Mouse (Mus musculus): Measurements from ENCODE around the gene Nrip2.
"Not testable (repeated sequence)": the region's sequence is repeated elsewhere in the genome, so short reads cannot be mapped to it uniquely, and the experiment has no call there.

Gene Nrip2

DNA sequence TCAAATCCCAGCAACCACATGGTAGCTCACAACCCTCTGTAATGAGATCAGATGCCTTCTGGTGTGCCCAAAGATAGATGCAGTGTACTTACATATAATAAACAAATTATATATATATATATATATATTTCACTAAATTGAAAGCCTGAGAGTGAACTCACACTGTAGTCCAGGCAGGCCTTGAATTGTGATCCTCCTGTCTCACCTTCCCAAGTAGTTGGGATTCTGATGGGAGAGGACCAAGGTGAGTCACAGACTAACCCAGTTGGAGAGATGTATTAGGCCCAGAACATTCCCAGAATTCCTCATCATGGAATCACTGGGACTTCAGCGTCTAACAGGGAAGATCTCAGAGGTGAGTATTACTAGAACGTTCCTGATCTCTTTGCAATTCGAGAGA, at the start of gene Nrip2:
Gene Nrip2, plus strand, starts transcription at position 301 of the 400 bp plus-strand sequence.
- DNase-seq: no peak

DNA sequence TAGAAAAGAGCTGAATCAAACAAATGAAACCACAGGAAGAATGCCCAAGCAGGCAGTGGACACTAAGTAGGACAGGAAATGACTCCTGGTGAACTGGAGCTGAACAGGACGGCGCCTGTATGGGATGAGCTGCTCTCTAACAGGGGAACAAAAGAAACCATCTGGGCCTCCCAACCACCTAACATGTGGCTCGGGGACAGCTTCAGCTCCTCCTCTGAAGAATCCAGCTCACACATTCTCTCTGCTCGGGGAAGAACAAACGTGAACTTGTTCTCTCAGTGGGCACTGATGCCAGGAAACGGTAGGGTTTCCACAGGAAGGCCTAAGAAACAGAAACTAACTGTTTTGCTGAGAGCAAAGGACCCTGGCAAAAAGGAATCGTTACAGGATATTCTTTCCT, 49.4 kb upstream of the Nrip2 start:
- no peak for DNase-seq

DNA sequence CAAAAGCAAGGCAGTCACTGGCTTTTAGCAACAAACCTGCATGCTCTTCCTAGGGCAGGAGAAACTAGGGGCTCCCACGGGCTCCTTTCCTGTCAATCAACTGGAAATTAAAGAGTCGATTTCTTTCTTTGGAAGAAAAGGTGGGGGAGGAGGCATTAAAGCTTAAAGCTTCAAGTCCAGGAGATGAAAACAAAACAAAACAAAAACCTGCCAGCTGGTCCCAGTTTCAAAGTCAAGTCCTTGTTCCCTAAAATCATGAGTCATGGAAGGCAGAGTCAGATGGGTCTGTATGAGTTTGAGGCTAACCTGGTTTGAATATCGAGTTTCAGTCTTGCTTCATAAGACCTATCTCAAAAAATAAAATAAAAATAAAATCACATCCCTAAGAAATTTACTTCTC, 45.0 kb upstream of the Nrip2 start:
- no peak for DNase-seq

DNA sequence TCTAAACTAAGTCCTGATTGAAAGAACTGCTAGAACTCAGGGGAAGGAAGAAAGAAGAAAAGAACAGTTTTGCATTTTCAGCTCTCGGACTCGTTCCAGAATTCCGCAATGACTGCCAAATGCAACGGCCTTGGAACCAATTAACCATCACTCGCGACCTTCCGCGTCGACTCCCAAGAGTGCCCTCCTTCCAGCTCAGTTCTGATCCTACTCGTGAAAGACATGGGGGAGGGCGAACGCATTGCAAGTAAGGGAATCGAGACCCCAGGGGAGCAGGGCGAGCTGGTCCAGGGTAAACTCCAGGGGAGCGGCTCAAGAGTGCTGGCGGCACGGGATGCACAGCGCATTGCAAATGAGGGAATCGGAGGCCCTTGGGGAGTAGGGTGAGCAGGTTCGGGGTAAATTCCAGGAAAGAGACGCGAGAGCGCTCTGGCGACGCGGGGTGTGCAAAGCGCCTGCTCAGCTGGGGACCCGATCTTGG, 43.9 kb upstream of the Nrip2 start:
- DNase-seq: peak; percentile 60

DNA sequence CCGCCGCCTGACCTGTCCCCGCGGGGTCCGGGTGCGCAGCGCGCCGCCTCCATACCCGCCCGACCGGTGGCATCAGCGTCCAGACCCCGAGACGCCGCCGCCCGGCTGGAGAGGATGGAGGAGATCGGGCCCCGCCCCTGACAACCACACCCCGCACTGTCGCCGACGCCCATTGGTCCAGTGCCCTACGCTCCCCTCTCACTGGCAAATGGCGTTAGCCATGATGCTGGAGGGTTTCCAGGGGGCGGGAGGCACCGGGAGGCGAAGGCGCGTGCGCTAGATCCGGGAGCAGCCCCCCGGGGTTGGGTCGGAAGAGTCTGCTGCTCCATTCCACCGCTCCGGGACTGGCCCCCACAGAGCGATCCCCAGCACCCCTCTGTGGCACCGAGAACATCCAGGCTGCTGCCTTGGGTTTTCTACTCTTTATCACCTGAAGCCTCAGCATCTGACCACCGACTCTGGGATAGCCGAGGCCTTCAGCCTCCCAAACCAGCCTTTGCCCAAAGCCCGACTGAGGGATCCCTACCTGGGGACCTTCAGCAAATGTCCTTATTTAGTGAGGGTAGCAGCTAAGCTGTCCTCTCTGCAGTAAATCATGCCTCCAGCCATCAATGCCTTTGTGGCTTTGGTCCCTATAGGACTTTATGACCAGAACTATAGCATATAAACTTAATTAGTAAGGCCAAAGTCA, 43.2 kb upstream of the Nrip2 start, which contains the start of gene Tulp3:
Gene Tulp3, minus strand, starts transcription at position 126 of the 691 bp plus-strand sequence.
- DNase-seq: peak; percentile 96

DNA sequence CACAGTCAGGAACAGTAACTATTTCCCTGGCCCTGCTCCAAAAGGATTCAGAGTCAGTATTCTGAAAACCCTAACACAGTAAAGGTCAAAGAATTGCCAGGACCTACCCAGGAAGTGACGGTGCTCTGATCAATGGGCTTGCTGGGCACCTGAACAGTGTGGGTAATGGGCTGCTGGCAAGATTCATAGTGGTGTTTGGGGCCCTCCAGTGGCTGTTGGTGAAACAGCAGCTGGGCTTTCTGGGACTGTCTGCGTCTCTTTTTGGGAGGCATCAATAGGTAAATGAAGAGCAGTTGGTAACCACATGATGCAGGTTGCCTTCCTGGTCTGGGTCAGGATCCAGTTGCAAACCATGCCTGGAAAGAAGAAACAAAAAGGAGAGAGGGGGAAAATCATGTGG, 40.1 kb upstream of the Nrip2 start:
- DNase-seq: peak; percentile 54

DNA sequence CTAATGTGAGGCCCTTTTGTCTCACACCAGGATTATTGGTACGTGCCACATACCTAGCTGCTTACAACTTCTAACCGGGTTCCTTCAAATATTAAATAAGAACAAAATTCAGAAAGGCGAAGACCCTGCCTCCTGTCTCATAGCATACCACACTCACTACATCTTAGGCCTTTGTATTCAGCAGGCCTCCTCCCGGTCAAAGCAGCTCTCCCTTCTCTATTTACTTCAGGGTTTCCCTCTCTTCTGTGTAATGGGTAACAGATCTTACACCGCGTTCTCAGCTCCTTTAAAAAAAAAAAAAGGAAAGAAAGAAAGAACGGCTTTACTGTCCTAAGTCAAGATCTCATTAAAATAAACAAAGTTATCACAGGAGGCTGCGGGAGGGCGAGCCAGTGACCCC, 37.2 kb upstream of the Nrip2 start:
- DNase-seq: no peak

DNA sequence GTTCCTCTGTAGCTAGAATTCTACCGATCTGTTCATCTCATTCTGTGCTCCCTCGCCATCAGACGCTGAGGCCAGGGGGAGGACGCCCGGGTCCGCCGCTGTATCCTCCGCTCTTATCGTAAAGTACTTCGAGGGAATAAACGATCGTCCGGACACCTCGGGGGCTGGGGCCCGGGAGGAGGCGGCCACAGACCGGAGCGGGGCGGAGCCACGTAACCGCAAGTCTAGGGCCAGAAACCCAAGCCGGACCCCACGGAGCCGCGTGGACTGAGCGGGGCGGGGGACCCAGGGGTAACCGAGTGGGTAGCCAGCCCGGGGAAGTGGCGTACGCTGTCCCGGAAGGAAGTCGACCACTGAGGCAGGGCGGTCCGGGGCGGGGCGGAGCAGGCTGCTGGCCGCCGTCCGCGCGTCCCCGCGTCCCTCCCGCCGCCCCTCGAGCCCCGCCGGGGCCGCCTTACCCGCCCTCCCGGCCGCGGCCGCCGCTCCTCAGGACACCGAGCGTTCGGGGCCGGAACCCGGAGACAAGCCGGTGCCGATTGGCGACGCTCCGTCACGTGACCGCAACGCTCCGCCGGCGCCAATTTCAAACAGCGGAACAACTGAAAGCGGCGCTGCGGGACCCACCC, 36.6 kb upstream of the Nrip2 start, which contains the start of the genes Rhno1 and Foxm1:
Gene Rhno1, minus strand, starts transcription at position 531 of the 626 bp plus-strand sequence.
Gene Foxm1, plus strand, starts transcription at position 587 of the 626 bp plus-strand sequence.
- peak; percentile 84 for DNase-seq

DNA sequence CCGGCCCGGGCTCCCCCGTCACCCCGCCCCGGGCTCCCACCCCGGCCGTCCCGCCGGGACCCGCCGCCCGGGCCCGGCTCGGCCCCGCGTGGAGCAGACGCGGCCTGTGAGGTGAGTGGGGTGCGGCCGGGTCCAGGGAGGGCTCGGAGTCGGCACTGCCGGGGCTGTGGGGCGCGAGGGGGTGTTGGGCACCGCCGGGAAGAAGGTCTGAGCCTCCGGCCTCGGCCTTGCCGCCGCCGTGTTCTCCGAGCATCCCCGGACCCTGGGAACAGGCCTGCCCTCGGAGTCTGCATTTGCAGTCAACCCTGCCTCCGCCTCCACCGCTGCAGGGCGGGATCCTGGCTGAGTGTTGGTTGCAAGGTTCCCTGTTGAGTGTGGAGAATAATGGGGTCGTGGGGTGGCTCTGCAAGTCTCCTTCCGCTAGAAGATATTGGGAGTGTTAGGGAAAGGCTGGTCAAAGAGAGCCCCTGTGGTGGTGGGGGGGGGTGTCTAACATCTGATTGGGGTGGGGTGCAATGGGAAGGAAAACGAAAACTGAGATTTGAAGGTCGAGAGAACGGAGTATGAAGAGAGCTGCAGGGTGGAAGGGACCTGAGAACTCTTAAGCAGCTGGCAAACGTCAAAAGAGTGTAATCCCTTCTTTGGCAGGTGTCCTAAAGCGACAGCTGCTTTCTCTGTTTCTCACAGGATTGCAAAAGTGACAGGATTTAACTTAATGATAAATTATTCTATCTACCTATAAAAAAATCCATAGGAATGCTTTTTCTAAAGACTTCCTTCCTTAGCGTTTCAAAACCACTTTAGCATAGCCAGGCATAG, 35.9 kb upstream of the Nrip2 start:
- no peak for DNase-seq

DNA sequence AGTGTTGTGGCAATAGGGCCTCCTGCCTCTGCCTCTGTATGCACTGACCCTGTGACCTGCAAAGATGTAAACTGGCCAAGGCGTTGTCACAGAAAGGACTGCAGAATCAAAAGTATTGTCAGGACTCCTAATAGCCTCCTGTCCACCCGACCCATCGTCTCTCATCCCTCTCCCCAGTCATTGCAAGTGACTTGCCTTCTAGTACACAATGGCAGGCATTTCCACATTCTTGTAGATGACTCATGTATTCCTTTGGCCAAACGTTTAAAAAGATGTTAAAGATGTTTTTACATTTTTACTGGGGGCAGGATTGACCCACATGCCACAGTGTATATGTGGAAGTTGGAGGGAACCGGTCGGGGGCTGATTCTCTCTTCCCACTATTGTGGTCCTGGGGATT, 34.4 kb upstream of the Nrip2 start:
- DNase-seq: no peak

DNA sequence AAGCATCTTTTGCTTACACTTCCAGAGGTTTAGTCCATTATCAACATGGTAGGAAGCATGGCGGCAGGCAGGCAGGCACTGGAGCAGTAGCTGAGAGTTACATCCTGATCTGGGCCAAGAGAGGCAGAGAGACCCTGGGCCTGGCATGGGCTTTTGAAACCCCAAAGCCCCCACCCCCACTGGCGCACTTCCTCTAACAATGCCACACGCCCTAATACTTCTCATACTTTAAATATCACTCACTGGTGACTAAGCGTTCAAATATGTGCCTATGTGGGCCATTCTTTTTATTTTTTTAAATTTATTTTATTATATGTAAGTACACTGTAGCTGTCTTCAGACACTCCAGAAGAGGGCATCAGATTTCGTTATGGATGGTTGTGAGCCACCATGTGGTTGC, 32.6 kb upstream of the Nrip2 start:
- DNase-seq: no peak

DNA sequence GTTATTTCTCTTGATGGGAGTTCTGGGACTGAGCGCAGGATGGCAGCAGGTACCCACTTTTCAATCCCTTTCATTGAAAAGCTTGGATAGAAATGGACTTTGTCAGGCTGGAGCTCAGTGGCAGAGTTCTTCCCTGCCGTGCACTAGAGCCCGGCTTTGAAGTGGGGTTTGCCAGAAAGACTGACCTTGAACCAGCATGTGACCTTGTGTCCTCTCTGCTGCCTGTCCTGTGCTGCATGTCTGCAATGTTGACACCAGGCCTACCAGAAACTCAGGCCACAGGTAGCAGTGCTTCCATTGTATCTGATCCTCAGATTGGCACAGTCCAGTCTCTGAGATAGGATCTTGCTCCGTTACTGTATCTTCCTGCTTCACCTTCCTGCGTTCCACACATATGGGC, 29.1 kb upstream of the Nrip2 start:
- no peak for DNase-seq

DNA sequence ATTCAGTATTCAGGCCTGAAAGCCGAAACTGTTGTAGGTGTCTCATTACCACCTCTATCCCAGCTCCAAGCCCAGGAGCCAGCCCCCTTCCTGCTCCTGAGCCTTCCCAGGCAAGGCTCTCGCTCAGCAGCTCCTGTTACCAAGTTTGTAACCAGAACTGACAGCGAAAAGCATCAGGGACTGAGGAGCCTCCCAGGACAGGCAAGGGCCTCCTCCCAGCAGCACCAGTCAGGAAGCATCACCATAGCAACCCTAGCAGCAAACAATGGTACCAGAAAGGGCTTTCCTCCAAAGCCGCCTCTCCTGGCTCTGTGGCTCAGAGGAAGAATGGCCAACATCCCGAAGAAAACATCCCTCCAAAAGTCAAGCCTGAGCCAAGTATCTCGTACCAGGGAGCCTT, 23.9 kb upstream of the Nrip2 start, which contains the start of the genes Tex52 and Gm44596:
Gene Tex52, plus strand, starts transcription at position 265 of the 400 bp plus-strand sequence.
Gene Gm44596, plus strand, starts transcription at position 312 of the 400 bp plus-strand sequence.
- DNase-seq: no peak

DNA sequence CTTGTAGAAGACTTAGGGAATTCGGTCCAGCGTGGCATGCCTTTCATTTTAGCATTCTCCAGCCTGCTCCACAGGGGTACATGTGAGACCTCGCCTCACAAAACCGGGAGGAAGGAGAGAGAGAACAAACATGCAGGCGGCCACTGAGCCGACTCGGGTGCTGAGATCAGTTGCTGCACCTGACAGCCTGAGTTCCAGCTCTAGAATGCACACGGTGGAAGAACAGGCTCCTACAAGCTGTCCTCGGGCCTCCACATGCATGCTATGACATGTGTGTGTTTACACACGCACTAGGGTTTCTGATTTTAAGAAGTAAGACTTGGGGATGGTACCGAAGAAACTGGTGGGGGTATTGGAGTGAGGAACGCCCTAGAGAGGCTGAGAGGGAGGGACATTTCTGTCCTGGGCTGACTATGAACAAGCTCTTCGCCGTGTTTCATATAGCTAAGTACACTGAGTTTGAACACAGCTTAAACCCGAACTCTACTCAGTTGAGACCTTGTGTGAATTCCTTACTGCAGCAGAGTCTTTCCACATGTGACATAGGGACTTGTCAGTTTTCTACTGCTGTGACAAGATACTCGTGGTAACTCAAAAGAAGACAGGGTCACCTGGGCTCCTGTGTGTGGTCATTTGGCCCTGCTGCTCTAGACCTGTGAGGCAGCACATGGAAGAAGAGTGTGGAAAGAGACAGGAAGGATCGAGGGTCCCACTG, 22.6 kb upstream of the Nrip2 start:
- DNase-seq: no peak

DNA sequence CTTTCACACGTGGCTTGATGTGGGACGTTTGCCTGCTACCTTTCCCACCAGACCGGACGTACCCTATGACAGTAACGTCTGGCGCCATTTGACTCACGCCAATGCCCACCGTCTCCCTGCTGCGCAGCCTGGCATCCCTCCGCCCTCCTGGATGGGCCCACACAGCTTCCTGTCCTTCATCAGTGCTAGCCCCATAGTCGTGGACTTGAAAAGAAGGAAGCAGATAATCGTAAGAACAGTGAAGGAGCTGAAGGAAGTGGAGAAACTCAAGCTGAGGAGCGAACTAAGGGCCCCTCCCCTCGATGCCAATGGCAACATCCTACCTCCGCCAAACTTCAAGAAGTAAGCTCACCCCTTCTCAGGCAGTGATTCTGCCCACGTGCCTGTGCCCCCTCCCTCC, 19.5 kb upstream of the Nrip2 start:
- no peak for DNase-seq

DNA sequence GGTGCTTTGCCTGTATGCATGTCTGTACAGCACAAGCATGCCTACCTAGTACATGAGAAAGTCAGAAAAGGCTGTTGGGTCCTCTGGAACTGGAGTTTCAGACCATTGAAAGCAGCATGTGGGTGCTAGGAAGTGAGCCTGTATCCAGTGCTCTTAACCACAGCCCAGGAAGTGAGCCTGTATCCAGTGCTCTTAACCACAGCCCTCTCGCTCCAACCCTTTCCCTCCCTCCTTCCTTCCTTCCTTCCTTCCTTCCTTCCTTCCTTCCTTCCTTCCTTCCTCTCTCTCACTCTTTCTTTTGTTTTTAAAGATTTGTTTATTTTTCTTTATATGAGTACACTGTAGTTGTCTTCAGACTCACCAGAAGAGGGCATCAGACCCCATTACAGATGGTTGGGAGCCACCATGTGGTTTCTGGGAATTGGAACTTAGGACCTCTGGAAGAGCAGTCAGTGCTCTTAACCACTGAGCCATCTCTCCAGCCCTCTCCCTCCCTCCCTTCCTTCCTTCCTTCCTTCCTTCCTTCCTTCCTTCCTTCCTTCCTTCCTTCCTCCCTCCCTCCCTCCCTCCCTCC, 18.4 kb upstream of the Nrip2 start:
- not testable (repeated sequence) for DNase-seq

DNA sequence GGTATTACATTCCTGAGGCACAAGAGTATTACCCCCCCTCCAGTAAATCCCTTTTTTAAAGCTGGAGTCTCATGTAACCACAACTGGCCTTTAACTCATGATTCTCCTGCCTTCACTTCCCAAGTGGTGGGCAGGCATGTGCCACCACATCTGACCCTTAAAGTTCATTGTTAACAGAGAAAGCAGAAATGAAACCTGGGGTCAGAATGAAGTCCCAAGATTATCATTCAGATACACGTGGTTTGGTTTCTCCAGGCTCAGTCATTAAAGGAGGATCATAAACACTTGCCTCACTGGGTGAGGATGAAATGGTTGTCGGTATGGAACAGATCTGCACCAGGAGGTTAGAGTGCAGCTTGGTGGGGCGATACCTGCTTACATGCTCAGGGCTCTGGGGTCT, 17.8 kb upstream of the Nrip2 start:
- no peak for DNase-seq

DNA sequence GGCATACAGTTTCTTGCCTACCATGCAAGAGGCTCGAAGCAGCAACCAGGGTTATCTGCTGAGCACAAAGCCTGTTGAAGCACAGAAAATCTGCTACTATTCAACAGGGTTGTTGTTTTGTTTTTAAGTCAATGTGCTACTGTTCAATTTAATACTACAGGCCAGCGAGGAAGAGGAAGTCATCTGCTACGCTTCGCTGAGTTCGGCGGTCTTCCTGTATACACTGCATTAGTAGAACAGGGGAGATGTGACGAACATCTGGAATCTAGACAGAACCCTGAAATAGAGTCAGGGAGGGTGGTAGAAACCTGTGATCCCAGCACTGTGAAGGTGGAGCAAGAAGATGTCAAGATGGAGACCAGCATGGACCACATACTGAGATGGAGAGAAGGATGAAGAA, 15.3 kb upstream of the Nrip2 start:
- no peak for DNase-seq

DNA sequence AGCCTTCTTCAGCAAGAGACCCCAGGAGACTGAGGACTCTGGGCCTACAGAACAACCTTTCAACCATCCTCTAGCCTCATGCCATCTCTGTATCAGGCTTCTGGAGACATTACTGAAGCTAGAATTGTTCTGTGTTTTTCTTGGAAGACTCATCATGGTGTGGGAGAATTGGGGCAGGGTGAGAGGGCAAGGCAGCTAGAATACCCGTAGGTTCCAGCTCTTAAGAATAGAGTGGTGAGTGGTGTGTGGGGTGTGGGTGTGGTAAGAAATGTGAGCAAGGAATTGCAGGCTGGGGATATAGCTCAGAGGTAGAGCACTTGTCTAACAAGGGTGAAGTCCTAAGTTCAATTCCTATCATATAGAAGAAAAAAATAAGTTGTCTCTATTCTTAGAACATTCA, 14.1 kb upstream of the Nrip2 start:
- DNase-seq: no peak

DNA sequence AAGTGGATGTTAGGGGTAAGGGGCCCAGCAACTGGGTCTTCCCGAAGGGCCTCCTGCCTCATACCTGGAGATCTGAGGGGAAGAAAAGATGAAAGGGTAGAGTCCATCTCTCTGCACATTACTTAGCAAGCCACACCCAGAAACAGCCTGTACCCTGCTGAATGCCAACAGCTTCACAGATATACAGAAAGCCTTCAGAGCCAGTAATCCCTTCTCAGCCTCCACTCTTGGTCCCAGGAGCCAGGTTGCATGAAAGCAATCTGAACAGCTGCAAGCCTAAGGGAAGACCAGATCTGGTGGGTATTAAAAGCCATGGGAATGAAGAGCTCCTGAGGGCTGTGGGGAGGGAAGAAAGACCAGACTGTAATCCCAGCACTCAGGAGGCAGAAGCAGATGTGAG, 9.9 kb upstream of the Nrip2 start:
- no peak for DNase-seq

DNA sequence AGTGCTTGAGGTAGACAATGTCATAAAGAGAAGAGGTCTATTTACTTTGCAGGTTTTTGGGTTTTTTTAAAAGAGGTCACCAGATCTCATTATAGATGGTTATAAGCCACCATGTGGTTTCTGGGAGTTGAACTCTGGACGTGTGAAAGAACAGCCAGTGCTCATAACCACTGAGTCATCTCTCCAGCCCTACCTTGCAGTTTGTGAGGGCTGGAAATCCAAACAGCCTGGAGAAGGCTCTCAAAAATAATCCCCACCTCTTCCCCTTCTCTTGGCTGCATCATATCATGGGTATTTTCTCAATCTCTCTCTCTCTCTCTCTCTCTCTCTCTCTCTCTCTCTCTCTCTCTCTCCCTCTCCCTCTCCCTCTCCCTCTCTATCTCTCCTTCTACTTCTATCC, 8.4 kb upstream of the Nrip2 start:
- no peak for DNase-seq

DNA sequence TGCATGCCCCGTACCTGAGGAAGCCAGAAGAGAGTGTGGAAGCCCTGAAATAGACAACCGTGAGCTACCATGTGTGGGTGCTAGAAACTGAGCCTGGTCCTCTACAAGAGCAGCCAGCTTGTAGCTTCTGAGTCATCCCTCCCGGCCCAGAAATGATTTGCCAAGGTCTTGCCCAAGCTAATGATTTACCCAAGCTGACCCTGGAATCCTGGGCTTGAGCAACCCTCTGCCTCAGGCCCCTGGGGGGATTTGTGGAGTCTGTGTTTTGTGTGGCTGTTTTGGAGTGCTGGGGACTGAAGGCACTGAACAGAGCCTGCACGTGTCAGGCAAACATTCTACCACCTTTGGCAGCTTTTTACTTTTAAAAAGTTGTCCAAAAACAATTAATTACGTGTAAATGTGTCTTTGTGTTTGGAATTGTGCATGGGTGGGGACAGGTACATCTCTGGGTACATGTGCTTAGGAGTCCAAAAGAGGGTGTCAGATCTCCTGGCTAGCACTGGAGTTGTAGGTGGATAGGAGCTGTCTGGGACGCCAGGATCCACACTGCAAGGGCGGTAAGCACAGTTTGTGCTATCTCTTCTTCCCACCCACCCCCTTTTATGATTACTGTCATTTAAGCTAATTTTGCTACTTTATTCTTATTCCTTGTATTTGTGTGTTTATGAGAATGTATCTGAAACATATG, 1.4 kb upstream of the Nrip2 start:
- peak; percentile 80 for DNase-seq

All from kidney, adult 11 months (tissue).